Mouse (Mus musculus): ENCODE results near the gene Myzap. TPM values are rescaled to one million over a fixed set of nuclear protein-coding genes. Genes with fewer than 3 reads are reported as not detected.
A peak's percentile ranks its signal among the peaks of the same experiment; 100 is the strongest.

Myzap gene
- total RNA-seq, 2 experiments from 2014 or later: 0.71 to 1.3 TPM

GRCm38 (mm10) chr9:71544831-71545230 is 47.3 kb downstream of the Myzap start:
- no peak for DNase-seq (ENCODE audit: low spot score in 2 of 2)

- DNase-seq (ENCODE audit: low spot score in 2 of 2): peak; percentile 46 to 84
Measured at GRCm38 (mm10) chr9:71543443-71544222, 48.5 kb downstream of the Myzap start.

GRCm38 (mm10) chr9:71542292-71542691 is 49.9 kb downstream of the Myzap start:
- no peak for DNase-seq (ENCODE audit: low spot score in 2 of 2)

GRCm38 (mm10) chr9:71540739-71541138 is 51.4 kb downstream of the Myzap start:
- no peak for DNase-seq (ENCODE audit: low spot score in 2 of 2)

GRCm38 (mm10) chr9:71535730-71536129 is 56.4 kb downstream of the Myzap start:
- DNase-seq (ENCODE audit: low spot score in 2 of 2): no peak

- DNase-seq (ENCODE audit: low spot score in 2 of 2): peak; percentile 5 to 45
Measured at GRCm38 (mm10) chr9:71535036-71535435, 57.1 kb downstream of the Myzap start.

GRCm38 (mm10) chr9:71529960-71530359 is 62.2 kb downstream of the Myzap start:
- no peak for DNase-seq (ENCODE audit: low spot score in 2 of 2)

GRCm38 (mm10) chr9:71527438-71527837 is 64.7 kb downstream of the Myzap start:
- DNase-seq (ENCODE audit: low spot score in 2 of 2): no peak

GRCm38 (mm10) chr9:71523901-71524300 is 68.3 kb downstream of the Myzap start:
- no peak for DNase-seq (ENCODE audit: low spot score in 2 of 2)

GRCm38 (mm10) chr9:71519836-71520235 is 72.3 kb downstream of the Myzap start:
- DNase-seq (ENCODE audit: low spot score in 2 of 2): no peak

- DNase-seq (ENCODE audit: low spot score in 2 of 2): no peak
Measured at GRCm38 (mm10) chr9:71517487-71517886, 74.7 kb downstream of the Myzap start.

- DNase-seq (ENCODE audit: low spot score in 2 of 2): no peak
Measured at GRCm38 (mm10) chr9:71515862-71516261, 76.3 kb downstream of the Myzap start.

GRCm38 (mm10) chr9:71513566-71513965 is 78.6 kb downstream of the Myzap start:
- no peak for DNase-seq (ENCODE audit: low spot score in 2 of 2)

GRCm38 (mm10) chr9:71512899-71513298 is 79.3 kb downstream of the Myzap start:
- no peak for DNase-seq (ENCODE audit: low spot score in 2 of 2)

- peak in 1 of 2 experiments; percentile 50 for DNase-seq (ENCODE audit: low spot score in 2 of 2)
Measured at GRCm38 (mm10) chr9:71498391-71499182, 93.6 kb downstream of the Myzap start.

GRCm38 (mm10) chr9:71496637-71497036 is 95.5 kb downstream of the Myzap start:
- no peak for DNase-seq (ENCODE audit: low spot score in 2 of 2)

- no peak for DNase-seq (ENCODE audit: low spot score in 2 of 2)
Measured at GRCm38 (mm10) chr9:71493771-71494170, 98.4 kb downstream of the Myzap start.

GRCm38 (mm10) chr9:71492296-71493025 is 99.7 kb downstream of the Myzap start:
- no peak for DNase-seq (ENCODE audit: low spot score in 2 of 2)

- DNase-seq (ENCODE audit: low spot score in 2 of 2): no peak
Measured at GRCm38 (mm10) chr9:71490076-71490475, 102.1 kb downstream of the Myzap start.

GRCm38 (mm10) chr9:71486127-71486526 is 106.0 kb downstream of the Myzap start:
- DNase-seq (ENCODE audit: low spot score in 2 of 2): no peak

GRCm38 (mm10) chr9:71485475-71486094 is 106.6 kb downstream of the Myzap start, which contains the start of gene Polr2m:
Gene Polr2m (minus strand): TSS chr9:71485935.
- peak; percentile 90 to 95 for DNase-seq (ENCODE audit: low spot score in 2 of 2)

Measured in layer of hippocampus, adult 18-20 months (tissue).